Comparison of ENCODE assay signal across 30 mouse cellular contexts in the genomic region with DNA sequence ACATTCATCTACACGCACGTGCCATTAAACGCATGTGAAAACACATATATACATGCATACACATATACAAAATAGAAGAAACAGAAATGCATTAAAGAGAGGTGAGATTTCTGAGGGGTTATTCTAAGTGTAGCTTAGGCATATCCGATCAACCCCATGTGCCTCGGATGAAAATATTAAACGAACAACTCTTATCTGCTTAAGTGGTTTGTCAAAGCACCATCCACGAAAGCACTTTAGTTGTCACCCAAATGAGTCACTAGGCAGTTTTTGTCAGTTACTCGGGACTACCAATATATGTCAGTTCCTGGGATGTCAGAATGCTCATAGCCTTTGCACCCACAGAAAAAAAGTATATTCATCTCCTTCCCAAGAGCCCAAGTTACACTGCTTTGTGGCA.
"Had no signal": no experiment of that assay in that cellular context is flagged by ENCODE, and none has a peak within 500 bp of the region (broad histone marks: within the 10 kb centered on the region; RNA-seq: fewer than 3 reads in every experiment).

No protein-coding gene starts in this region.

- H3K4me1 ChIP-seq: midbrain, embryonic 12.5 days had no signal

- H3K4me3 ChIP-seq: left cerebral cortex, adult 2 months; limb, embryonic 10.5 days; limb, embryonic 12.5 days; limb, embryonic 13.5 days; limb, embryonic 15.5 days; liver, embryonic 12.5 days; liver, embryonic 13.5 days; liver, embryonic 15.5 days; lung, embryonic 15.5 days; megakaryocyte, embryonic 14.5 days; midbrain, embryonic 10.5 days; midbrain, embryonic 12.5 days; midbrain, embryonic 13.5 days; midbrain, embryonic 15.5 days; myocyte had no signal

- H3K4me2 ChIP-seq: limb, embryonic 12.5 days; limb, embryonic 13.5 days; limb, embryonic 15.5 days; liver, embryonic 12.5 days; liver, embryonic 13.5 days; liver, embryonic 15.5 days; lung, embryonic 14.5 days; lung, embryonic 15.5 days; midbrain, embryonic 11.5 days; midbrain, embryonic 12.5 days; midbrain, embryonic 13.5 days; midbrain, embryonic 15.5 days had no signal

- H3K27me3 ChIP-seq: limb, embryonic 12.5 days; limb, embryonic 13.5 days; limb, embryonic 15.5 days; liver, embryonic 12.5 days; liver, embryonic 13.5 days; liver, embryonic 15.5 days; lung, embryonic 15.5 days; megakaryocyte, embryonic 14.5 days; midbrain, embryonic 13.5 days; midbrain, embryonic 15.5 days had no signal

- DNase-seq: left cerebral cortex, postnatal 4 days; liver; liver, embryonic 13.5 days; lung, adult 18-20 months; lung, adult 2 months; lung, embryonic 14.5 days; lung, postnatal 10 days; lung, postnatal 14 days; lung, postnatal 36 days; lung, postnatal 4 days; midbrain, embryonic 14.5 days had no signal

- H3K9ac ChIP-seq: limb, embryonic 12.5 days; limb, embryonic 13.5 days; limb, embryonic 15.5 days; liver, embryonic 12.5 days; liver, embryonic 13.5 days; liver, embryonic 14.5 days; liver, embryonic 15.5 days; lung, embryonic 14.5 days; lung, embryonic 15.5 days; midbrain, embryonic 12.5 days; midbrain, embryonic 13.5 days; midbrain, embryonic 15.5 days had no signal

- ATAC-seq: liver, embryonic 12.5 days; lung, postnatal 0 days; midbrain, embryonic 13.5 days; midbrain, embryonic 15.5 days; midbrain, embryonic 16.5 days had no signal

- H3K27ac ChIP-seq: left cerebral cortex, adult 2 months; limb, embryonic 10.5 days; limb, embryonic 12.5 days; limb, embryonic 13.5 days; limb, embryonic 15.5 days; liver, embryonic 12.5 days; liver, embryonic 13.5 days; liver, embryonic 14.5 days; liver, embryonic 15.5 days; lung, embryonic 15.5 days; macrophage; midbrain, embryonic 10.5 days; midbrain, embryonic 12.5 days; midbrain, embryonic 13.5 days; midbrain, embryonic 15.5 days had no signal

- H3K36me3 ChIP-seq: limb, embryonic 10.5 days; limb, embryonic 12.5 days; limb, embryonic 13.5 days; limb, embryonic 15.5 days; liver, embryonic 12.5 days; liver, embryonic 13.5 days; liver, embryonic 15.5 days; lung, embryonic 15.5 days; midbrain, embryonic 10.5 days; midbrain, embryonic 12.5 days; midbrain, embryonic 13.5 days; midbrain, embryonic 15.5 days had no signal

- H3K9me3 ChIP-seq: limb, embryonic 10.5 days; limb, embryonic 12.5 days; limb, embryonic 13.5 days; limb, embryonic 15.5 days; liver, embryonic 12.5 days; liver, embryonic 13.5 days; liver, embryonic 15.5 days; lung, embryonic 15.5 days; megakaryocyte, embryonic 14.5 days; midbrain, embryonic 10.5 days; midbrain, embryonic 12.5 days; midbrain, embryonic 13.5 days; midbrain, embryonic 15.5 days had no signal
